Mouse (Mus musculus) heart, adult 8-10 months (tissue): ENCODE measurements around the gene Imp4. TPM values are rescaled to one million over a fixed set of nuclear protein-coding genes. Genes with fewer than 3 reads are reported as not detected.
"Not testable (repeated sequence)": the region's sequence is repeated elsewhere in the genome, so short reads cannot be mapped to it uniquely, and the experiment has no call there.

ENCODE experiments used
- DNase-seq: peaks from one replicate; pipeline ENCODE4 v3.0.0; 2022; ENCODE audit warnings: low spot score
- total RNA-seq, 4 experiments: library from RNA; stranded (reverse); gene quantifications; 2 replicates each; pipeline ENCODE4 v1.2.4; 2022

Gene Imp4
- total RNA-seq = 10 to 100 TPM; 28.0 to 31.5 (median 30.4) TPM

DNA sequence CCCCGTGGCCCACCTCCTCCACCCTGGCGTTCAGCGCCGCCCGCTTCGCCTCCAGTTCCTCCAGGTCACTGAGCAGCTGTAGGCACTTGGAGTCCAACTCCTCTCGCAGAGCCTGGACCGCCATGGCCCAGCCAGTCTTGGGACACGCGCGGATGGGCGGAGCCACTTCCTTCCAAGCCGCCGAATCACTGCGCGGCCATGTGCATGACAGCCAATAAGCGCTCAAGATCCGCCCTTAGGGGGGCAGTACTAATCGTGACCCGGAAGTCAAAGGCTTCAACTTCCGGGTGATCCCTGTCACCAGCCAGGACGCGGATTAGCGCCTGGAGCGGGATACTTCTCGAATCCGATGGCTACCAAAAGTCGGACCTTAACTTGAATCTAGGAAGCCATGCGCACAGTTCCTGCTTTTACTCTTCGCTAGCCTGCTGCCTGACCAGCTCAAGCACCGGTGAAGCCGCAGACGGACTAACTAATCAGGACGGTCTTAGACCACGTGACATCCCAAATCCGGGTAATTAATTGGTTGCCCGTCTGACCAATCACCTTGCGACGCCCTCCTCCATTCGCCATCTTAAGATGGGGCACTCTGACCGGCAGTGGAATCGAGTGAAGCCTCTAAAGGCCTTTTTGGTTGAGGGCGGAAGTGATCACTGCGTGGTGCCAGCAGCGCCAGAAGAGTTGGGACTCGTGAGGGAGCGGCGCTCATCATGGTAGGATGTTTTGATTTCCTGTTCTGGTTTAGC, at the start of gene Imp4, which contains the start of gene Ccdc115:
TSS of gene Imp4 (plus strand) at position 637 of the 746 bp plus-strand sequence.
TSS of gene Ccdc115 (minus strand) at position 458 of the 746 bp plus-strand sequence.
- DNase-seq = peak; percentile 96

DNA sequence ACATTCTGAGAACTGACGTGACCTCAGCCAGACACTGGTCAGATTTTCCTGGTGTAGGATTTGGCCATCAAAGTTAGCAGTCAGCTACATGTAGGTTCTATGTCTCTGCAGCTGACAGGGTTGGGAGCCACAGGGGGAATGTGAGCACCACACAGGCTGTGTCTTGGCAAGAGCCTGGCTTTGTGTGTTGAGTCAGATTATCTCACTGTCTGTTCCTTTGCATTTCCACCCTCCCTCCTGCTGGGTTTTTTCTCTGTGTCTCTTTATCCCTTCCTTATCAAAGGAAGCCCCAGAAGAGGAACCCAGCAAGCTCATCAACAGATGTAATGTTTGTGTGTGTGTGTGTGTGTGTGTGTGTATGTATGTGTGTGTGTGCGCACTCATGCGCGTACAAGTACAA, 43.3 kb upstream of the Imp4 start:
- no peak for DNase-seq

DNA sequence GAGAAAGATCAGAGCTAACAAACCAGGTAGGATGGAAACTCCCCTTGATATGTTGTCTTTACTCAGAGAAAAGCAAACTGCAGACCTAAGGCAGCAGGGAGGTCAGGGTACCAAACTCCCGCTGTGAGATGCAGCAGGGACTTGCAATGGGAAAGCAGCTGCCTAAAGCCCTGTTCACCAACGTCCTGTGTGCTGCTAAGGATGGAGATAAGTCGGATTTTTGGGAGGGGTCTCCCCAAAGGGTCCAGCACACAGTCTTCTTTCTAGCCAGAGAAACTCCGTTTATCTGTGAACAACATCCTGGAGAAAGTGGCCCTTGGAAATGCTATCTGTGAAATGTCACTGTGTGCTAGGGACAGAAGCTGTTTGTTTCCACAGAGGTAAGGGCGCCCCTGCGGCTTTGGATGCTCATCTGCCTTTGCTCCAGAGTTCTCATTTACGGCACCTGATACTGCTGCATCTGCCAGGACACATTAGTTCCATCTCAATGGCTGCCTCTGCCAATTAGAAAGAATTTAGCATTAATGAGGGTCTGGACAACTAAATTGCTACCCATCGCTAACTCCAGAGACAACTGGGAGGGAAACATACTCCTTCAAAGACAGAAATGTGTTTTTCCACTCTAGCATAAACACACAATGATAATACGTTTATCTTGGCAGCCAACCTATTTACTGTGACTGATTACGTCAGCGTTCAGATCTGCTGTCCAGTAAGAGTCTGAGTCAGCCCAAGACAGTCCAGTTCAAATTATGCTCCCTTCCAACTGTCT, 40.3 kb upstream of the Imp4 start:
- DNase-seq = peak; percentile 51

DNA sequence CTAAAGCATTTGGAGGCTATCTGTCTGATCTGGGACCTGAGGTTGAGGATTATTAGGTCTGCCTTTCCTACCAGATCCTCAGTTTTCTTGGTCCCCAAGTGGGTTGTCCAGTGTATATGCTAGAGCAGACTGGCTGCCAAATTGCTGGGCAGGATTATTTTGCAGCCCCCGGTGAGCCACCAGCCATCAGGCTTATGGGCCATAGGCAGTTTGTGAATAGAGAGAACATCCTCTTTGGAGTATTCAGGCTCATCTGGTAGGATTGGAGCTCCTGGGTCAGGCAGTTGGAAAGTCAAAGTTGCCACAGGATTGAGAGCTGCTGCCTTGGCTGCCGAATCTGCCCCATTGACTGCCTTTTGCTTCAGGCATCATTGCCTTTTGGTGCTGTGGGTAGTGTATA, 11.2 kb upstream of the Imp4 start:
- no peak for DNase-seq

DNA sequence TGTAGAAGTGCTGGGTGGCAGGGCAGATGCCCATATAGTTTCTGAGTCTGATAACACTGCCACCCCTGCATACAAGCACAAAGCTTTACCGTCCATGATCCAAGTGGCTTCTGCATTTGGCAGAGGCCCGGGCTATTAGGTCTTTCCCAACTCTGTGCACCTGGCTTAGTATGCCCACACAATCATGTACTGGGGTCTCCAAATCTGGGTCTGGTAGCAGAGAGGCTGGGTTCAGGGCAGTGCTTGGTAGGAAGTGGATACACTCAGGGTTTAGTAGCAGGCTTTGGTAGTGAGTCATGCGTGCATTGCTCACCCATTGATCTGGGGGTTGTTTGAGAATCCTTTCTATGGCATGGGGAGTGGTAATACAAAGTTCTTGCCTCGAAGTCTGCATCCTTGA, 10.4 kb upstream of the Imp4 start:
- no peak for DNase-seq

DNA sequence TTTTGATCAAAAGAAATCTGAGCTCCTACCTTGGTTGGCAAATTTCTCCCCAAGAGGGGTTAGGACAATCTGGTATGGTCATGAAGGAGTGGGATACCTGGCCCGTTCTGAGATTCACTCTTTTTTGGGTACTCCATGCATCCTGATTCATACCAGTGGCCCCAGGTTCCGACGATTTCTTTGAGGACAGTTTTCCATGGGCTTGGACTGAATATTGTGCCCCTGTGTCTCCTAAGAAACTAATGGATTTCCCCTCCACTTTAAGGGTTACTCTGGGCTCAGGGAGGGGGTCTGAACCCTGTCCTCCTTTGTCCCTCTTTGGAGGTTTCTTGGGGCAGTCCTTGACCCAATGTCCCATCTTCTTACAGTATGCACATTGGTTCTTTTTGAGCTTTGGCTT, 8.7 kb upstream of the Imp4 start:
- DNase-seq = no peak

DNA sequence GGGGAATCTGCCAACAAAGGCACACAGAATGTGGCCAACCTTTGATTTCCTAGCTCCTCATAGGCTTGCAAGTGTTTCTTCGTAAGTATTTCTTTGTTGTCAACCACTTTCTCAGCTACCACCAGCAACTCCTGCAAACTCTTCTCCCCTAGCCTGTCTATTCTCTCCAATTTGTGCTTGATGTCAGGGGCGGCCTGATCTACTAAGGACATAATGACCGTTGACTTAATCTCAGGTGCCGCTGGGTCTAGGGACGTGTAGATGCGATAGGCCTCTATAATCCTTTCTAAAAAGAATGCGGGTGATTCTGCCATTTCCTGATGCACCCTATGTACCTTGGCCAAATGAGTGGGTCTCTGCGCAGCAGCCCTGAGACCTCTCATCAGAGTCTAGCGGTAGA, 8.2 kb upstream of the Imp4 start:
- no peak for DNase-seq

DNA sequence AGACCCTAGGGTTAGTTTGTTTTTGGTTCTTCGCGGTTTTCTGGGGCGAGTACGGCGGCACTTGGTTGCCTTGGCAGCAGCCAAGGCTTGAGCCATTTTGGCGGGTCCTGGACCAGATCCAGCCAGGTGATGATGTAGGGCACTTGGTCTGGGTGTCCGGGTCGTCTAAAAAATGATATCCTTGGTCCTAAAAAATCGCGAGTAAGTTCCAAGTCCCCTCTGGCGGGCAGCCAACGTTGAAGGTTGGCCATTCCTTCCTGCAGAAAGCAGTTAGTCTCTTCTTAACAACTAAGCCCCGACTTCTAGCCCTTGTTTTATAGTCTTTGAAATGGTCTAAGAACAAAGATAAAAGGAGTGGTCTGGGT, 7.3 kb upstream of the Imp4 start:
- no peak for DNase-seq

DNA sequence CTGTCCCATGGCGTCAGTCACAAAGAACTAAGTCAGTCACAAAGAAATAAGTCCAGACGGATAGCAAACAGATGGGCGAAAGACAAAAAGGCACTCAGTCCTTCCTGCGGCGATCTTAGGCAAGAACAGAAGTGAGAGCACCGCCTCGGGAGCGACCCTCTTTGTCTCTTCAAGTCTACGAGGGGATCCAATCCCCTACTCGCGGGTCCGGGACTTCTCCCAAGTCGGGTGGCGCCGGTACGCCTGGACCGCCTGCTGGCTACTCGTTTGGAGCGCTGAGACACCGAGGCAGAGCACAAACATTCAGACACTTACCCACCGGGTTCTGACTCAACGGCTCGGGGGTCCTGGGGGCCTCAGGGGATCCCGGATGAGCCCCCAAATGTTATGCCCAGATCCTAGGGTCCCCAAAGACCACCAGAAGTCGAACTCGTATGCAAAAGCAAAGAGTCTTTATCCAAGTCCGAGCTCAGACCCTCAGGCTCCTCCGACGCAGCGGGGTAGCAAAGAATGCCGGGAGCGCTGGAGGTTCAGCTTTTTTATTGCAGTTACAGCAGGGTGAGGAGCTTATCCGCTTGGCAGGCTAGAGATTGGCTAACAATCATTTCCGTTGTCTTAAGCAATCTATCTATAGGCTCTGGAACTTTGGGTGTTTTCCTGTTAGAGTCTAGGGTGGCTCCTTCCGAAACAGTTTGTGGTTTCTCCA, 6.7 kb upstream of the Imp4 start:
- peak; percentile 40 for DNase-seq

DNA sequence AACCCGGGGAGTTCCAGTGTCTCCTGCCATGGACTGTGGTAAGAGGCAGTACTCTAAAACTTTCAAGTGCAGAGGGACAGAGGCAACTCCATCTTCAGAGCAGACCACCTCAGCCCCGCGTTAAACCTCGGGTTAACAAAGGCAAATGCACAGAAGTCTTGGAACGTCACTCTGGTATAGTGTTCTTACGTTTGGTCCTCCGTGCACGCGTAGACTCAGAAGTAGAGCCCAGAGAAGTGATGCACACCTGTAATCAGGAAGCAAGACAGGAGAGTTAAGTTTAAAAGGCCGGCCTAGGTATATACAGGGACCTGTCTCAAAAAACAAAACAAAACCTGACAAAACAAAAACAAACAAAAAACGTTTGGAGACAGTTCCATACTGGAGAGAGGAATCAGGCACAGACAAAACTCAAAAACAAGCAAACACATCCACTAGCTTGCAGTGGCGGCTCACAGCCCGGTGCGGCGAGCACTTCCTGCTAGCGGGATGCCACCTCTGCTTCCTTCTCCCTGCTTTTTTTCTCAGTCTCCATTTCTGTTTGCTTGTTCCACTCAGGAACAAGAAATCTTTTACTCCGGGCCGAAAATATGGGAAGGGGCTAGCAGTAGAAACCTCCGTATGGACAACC, 5.6 kb upstream of the Imp4 start:
- peak; percentile 21 for DNase-seq

DNA sequence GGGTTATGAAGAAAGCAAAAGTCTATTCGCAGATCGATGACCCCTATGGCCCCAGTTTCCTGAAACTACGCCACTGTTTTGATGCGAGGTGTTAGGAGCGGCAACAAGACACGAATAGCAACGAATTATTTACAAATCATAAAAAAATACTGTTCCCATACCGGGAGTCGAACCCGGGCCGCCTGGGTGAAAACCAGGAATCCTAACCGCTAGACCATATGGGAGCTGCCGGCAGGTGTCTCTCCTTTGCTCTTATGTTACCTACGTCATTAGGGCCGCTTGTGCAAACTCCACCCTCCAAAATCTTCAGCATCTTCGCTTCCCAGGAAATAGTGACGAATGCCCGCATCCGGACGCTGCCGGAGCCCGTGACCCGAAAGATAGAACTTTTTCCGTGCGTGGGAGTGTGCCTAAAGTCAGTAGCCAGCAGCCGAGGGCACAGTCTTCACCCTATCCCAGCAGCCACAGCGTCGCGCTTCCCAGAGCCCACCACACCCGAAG, 4.9 kb upstream of the Imp4 start:
- peak; percentile 96 for DNase-seq

DNA sequence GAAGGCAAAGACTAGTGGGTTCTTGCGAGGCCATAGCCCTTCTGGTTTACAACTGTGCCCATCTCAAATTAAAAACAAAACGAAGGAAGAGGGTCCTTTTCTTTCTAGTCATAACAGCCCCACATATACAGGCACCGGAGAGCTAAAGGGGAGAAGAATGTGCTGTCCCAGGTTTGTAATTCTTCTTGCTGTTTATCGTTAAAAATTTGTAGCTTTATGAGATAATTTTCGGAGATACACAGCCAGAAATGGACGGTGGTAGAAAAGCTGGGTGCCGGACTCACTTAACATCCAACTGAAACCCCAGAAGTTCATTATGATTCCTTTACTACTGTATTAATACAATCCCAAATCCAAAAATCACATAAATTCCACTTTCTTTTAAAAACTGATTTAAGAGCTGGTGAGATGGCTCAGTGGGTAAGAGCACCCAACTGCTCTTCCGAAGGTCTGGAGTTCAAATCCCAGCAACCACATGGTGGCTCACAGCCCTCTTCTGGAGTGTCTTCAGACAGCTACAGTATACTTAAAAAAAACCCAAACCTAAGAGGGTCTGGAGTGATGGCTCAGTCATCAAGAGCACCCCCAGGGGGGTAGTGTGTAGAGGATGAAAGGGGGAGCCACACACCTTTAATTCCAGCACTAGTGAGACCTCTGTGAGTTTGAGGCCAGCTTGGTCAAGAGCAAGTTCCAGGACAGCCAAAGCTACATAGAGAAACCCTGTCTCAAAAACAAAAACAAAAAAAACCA, 4.1 kb upstream of the Imp4 start:
- no peak for DNase-seq

DNA sequence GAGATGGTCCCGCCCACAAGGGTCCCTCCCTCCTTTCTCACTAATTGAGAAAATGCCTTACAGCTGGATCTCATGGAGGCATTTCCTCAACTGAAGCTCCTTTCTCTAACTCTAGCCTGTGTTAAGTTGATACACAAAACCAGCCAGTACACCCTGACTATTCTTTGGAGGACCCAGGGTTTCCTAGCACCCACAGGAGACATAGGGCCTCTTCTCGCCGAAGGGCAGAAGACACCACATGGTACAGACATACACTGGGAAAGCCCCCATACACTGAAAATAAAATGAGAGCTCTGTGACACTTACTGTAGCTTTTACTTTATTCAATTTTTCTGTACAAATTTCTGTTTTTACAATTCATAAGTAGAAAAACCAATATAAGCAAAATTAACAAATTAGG, 3.3 kb upstream of the Imp4 start:
- DNase-seq = no peak

DNA sequence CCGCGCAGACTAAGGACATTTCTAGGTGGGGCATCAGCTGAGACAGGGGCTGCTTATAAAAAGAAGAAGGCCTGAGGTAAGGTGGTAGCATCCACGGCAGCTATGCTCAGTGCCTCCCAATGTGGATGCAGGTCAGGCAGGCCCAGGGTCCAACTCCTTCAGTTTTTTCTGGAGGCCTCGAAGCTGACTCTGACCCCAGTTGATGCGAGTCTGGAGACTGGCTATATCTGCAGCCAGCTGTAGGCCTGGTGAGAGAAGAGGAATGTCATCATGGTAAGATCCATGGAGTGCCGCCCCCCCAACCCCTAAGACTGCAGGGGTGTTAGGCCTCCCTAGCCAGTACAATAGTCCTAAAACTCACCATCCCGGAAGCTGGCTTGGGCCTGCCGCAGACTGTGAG, 2.3 kb upstream of the Imp4 start:
- DNase-seq = not testable (repeated sequence)

DNA sequence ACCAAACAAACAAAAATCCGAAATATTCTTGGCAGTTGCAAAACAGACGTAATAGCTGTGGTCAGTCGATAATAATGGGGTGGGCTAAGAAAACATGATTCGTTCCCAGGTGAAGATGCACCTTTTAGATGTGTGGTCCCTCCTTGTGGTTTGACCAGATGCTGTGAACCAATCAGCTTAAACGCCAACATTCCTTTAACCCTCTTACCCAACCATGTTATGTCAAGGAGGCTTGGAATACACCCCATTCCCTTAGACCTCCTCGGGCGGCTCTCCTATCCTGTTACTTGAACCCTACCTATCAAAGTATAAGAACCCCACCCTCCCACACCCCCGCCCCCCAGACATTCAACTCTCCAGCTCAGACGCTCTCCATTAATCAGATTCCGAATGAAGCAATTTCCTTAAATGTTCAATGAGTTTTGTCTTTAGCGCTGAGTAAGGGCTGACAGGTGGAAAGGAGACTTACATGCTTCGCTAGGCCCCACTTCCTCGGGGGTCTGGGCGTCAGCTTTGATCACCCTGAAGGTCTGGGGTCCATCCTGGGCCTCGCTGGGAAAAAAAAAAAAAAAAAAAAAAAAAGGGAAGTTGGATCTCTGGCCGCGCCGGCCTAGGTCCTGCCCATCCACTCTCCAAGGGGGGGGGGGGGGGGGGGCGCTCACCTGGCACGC, 1.1 kb upstream of the Imp4 start:
- no peak for DNase-seq

DNA sequence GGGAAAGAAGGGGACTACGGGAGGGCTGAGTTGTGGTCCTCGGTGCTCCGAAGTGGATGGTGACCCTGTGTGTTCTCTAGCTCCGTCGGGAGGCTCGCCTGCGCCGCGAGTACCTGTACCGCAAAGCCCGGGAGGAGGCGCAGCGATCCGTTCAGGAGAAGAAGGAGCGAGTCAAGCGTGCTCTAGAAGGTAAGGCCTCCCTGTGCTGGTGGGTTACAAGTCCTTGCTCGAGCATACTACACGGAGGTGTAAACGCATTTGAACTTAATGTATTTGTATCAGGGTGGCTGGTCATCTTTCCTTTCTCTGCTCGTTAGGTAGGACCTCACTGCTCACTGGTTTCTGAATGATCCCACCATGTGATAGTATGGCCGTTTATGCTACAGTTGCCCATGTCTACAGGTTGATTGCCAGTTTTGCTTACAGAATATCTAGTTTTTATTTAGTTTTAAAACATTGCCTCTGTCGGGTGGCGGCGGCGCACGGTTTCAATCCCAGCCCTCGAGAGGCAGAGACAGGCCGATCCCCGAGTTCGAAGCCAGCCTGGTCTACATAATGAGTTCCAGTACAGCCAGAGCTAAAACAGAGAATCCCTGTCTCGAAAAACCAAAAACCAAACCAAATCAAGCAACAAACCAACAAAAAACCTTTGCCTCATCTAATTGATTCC, 445 bp downstream of the Imp4 start:
- no peak for DNase-seq

DNA sequence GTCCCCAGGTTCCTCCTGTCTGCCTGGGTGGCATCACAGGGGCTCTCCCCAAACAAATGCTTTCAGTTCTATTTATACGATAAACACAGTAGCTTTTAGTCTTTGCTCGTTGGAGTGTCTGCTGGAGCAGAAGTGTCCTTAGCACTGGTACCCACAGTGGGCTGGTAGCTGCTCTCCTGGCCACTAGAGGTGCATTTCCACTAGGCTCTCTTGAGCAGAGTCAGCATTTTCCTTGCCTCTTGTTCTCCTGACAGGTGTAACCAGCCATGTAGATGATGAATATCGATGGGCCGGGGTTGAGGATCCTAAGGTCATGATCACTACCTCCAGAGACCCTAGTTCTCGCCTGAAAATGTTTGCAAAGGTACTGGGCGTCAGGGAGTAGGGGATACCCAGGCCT, 3.5 kb downstream of the Imp4 start:
- no peak for DNase-seq

DNA sequence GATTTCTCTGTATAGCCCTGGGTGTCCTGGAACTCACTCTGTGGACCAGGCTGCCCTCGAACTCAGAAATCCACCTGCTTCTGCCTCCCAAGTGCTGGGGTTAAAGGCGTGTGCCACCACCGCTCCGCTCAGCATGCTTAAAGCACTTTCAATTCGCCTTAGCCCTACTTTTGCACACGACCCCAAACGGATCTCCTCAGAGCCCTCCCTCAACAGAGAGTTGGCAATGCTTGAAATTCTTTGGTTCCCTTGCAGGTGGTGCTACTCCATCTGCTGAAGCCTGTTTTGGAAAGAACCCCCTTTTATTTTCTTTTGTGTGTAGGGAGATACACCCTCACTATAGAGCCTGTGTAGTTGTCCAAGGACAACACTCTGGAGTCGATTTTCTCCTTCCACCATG, 18.8 kb downstream of the Imp4 start:
- DNase-seq = no peak

DNA sequence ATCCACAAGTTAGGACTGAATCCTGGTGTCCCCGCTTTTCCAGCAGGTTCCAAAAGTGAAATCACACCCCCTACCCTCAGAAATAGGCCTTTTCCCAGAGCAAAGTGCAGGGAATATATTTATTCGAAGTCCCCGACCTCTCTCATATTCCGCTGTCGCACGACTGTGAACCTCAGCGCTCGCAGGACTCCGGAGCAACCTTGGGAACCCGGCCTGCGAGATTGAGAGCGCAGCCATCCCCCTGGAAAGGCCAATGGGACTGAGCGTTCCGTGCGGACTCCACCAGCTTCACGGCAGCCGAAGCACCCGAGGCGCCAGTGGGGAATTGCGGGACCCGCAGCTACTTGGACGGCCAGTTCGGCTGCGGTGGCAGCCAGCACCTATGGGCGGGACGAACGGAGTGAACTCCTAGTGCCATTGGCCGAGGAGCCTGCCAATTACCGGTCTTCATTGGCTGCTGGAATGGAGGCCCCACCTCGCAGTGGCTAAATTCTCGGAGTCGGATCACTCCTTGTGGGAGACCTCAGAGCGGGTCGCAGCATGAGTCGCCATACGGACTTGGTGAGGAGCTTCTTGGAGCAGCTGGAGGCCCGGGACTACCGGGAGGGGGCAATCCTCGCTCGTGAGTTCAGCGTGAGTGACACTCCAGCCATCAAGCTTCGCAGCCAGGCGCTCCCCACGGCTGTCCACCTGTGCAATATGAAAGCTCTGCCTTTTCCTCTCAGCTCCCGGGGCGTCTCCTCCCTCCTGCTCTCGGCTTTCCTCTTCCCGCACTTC, 19.8 kb downstream of the Imp4 start, which contains the start of gene Ptpn18:
TSS of gene Ptpn18 (plus strand) at position 479 of the 777 bp plus-strand sequence.
- peak; percentile 93 for DNase-seq
